Mouse (Mus musculus) embryonic fibroblast, embryonic 13.5 days (primary cell): Measurements from ENCODE around the gene Sec14l1. TPM values are rescaled to one million over a fixed set of nuclear protein-coding genes. Genes with fewer than 3 reads are reported as not detected.

Source experiments
- H3K27ac ChIP-seq: 2 replicates; pipeline ENCODE4 v1.5.1; 2012; ENCODE audit warnings: low read length, control low read depth, inconsistent platforms; ENCODE audit not compliant: insufficient read depth
- H3K4me1 ChIP-seq: 2 replicates; pipeline ENCODE4 v1.6.1; 2011; ENCODE audit warnings: low read length; ENCODE audit not compliant: control insufficient read depth, insufficient read depth
- H3K4me3 ChIP-seq: 2 replicates; pipeline ENCODE4 v1.5.1; 2011; ENCODE audit warnings: mild to moderate bottlenecking, control low read depth, low read length; ENCODE audit not compliant: insufficient read depth
- CTCF ChIP-seq: IDR thresholded peaks from 2 replicates; pipeline ENCODE4 v1.5.1; 2011; ENCODE audit warnings: mild to moderate bottlenecking, control low read depth, low read length, moderate library complexity, borderline replicate concordance; ENCODE audit not compliant: insufficient read depth
- POLR2A ChIP-seq: IDR thresholded peaks from 2 replicates; pipeline ENCODE4 v1.6.1; 2011; ENCODE audit warnings: low read depth, mild to moderate bottlenecking, control low read depth, low read length, moderate library complexity
- polyA plus RNA-seq: library from polyadenylated mRNA; stranded (reverse); fragments of >200 nt; gene quantifications from 2 replicates; pipeline ENCODE4 v1.2.4, GENCODE M21; 2011; ENCODE audit warnings: low read depth; ENCODE audit not compliant: missing spikeins, insufficient read length

Sec14l1 gene
- polyA plus RNA-seq, 1 experiment: 70.4 TPM

- peaks cover 23% of the 10 kb centered on the region for H3K4me1 ChIP-seq
- H3K27ac ChIP-seq: 0 out of 2 replicates have a peak overlapping the region, but pooled peaks have one; percentile 30
- TF ChIP-seq POLR2A (no peak), CTCF (no peak)
- H3K4me3 ChIP-seq: no peak overlapping the region
Observed at GRCm38 (mm10) chr11:117127250-117127837, 12.4 kb downstream of the Sec14l1 start.

GRCm38 (mm10) chr11:117127931-117128548 lies 13.1 kb downstream of the Sec14l1 start:
- Histone ChIP-seq H3K27ac (peak overlapping the region; percentile 30), H3K4me1 (peaks cover 23% of the 10 kb centered on the region), H3K4me3 (no peak overlapping the region)
- TF ChIP-seq POLR2A: no peak
- no peak for TF ChIP-seq CTCF

GRCm38 (mm10) chr11:117129473-117129872 lies 14.5 kb downstream of the Sec14l1 start:
- Histone ChIP-seq H3K4me3 (no peak overlapping the region), H3K4me1 (peaks cover 25% of the 10 kb centered on the region), H3K27ac (no peak overlapping the region)
- no peak for TF ChIP-seq CTCF
- no peak for TF ChIP-seq POLR2A

- Histone ChIP-seq H3K4me1 (peaks cover 25% of the 10 kb centered on the region), H3K4me3 (no peak overlapping the region), H3K27ac (no peak overlapping the region)
- no peak for TF ChIP-seq POLR2A
- no peak for TF ChIP-seq CTCF
Observed at GRCm38 (mm10) chr11:117130068-117130467, 15.1 kb downstream of the Sec14l1 start.

- Histone ChIP-seq H3K4me1 (peaks cover 25% of the 10 kb centered on the region), H3K27ac (no peak overlapping the region), H3K4me3 (no peak overlapping the region)
- TF ChIP-seq POLR2A (no peak), CTCF (no peak)
Observed at GRCm38 (mm10) chr11:117130888-117131287, 15.9 kb downstream of the Sec14l1 start.

GRCm38 (mm10) chr11:117131450-117131849 lies 16.5 kb downstream of the Sec14l1 start:
- H3K4me1 ChIP-seq: peaks cover 25% of the 10 kb centered on the region

GRCm38 (mm10) chr11:117134776-117135387 lies 19.9 kb downstream of the Sec14l1 start:
- Histone ChIP-seq H3K27ac (peak overlapping the region; percentile 7; the same call in 1 of the 2 replicates), H3K4me3 (no peak overlapping the region), H3K4me1 (peaks cover 7% of the 10 kb centered on the region; the same call in 1 of the 2 replicates)
- TF ChIP-seq POLR2A: no peak
- TF ChIP-seq CTCF: no peak

More at GRCm38 (mm10) chr11:117131450-117131849, 16.5 kb downstream of the Sec14l1 start:
- TF ChIP-seq POLR2A (no peak), CTCF (no peak)
- H3K27ac ChIP-seq: no peak overlapping the region
- H3K4me3 ChIP-seq: no peak overlapping the region

GRCm38 (mm10) chr11:117135457-117136290 lies 20.7 kb downstream of the Sec14l1 start:
- peaks cover 5% of the 10 kb centered on the region; the same call in 1 of the 2 replicates for H3K4me1 ChIP-seq
- TF ChIP-seq POLR2A (no peak), CTCF (no peak)
- no peak overlapping the region for H3K4me3 ChIP-seq
- peak overlapping the region; percentile 7; the same call in 1 of the 2 replicates for H3K27ac ChIP-seq

GRCm38 (mm10) chr11:117136880-117137279 lies 21.9 kb downstream of the Sec14l1 start:
- Histone ChIP-seq H3K4me1 (0 out of 2 replicates have a peak, but pooled peaks cover 2% of the 10 kb centered on the region), H3K4me3 (no peak overlapping the region), H3K27ac (no peak overlapping the region)
- no peak for TF ChIP-seq CTCF
- no peak for TF ChIP-seq POLR2A
